Mouse (Mus musculus): Measurements from ENCODE around the gene Gprin2.
A peak's percentile ranks its signal among the peaks of the same experiment; 100 is the strongest.

The Gprin2 gene

DNA sequence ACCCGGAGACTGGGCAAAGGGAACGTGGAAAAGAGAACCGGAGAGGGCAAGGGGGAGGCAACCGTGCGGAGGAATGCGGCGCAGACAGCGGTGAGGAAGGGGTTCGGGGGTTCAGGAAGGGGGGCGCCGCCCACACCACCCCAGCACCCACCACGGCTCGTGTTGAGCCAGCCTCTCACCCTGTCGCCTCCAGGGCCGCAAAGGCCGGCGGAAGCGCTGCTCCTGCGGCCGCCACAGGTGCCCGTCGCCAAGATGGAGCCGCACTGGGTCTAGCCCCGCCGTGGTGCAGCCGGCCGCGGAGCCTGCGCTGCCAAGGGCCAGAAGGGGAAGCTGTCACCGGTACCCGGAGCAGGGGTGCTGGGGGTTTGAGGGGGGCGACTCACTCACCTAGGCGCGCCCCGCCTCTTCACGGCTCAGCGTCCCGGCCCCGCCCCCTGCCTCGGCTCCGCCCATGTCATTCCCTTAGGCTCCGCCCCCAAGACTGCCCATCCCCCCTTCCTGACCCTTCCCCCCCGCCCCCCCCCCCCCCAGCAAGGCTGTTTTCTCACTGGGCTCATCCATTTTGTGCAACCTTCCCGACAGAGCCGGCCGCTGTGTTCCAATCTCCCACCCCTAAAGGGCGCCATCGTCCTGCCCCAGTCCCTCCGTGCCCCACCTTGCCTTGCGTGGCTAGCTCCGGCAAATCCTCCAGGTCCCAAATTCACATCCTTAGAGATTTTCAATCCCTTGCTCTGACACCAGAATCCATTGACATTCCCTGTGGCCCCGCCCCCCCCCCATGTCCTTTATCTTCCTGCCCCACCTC lies at the start of gene Gprin2:
Gene Gprin2 (minus strand): TSS at position 423 of the 805 bp plus-strand sequence.
- peak; percentile 44 for DNase-seq (ENCODE audit: extremely low spot score)

DNA sequence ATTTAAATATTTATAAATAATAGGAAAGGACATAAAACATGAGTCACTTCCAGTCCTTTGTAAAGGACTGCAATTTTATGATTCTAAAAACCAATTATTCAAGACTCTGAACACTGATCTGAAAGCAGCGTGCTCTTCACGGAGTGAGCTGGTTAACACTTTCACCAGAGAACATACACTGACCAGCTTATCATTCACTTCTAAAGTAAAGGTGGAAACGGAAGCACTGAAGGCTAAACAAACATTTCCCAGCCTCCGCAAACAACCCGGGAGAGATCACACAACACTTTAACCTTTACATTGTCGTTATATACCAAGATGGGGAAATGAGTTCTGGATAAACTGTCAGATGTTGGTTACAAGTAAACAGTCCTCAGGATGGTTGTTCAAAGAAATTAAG lies 39.2 kb upstream of the Gprin2 start:
- no peak for DNase-seq (ENCODE audit: extremely low spot score)

DNA sequence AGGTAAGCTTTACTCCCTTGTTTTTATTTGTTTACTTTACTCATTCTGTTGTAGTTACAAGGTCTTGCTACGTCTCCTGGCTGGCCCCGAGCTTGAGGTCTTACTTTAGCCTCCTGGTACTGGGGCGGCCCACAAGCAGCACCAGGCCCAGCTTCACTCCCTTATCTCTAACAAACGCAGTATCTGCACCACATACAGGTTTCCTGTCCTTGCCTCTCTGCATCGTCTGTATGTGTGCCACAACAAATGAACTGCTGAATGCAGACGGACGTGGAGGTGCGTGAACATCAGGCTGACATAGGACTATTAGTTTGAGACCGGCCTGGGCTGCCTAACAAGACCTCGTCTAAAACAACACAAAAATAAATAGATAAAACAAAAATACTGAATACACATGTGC lies 38.8 kb upstream of the Gprin2 start:
- no peak for DNase-seq (ENCODE audit: extremely low spot score)

- DNase-seq (ENCODE audit: extremely low spot score) = peak; percentile 76
Observed at GRCm38 (mm10) chr14:34234630-34235380, 33.4 kb upstream of the Gprin2 start.

DNA sequence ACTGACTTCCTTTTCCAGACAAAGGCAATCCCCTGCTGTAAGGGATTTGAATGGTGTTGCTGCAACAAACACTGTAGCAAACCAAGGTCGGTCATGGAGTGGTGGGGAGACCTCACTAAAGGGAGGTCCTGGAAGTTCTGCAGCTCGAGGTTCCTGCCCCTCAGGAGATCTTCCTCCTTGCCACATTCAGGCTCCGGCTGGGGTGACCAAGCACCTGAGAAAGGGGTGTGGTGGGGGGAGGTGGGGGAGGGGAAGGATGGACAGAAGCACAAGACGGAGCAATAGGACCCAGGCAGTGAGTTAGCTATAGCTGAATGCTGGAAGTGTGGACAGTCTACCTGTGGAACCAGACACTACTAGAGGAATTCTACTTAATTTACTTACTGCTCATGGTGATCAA lies 32.4 kb upstream of the Gprin2 start:
- DNase-seq (ENCODE audit: extremely low spot score) = no peak

GRCm38 (mm10) chr14:34232866-34233680 lies 31.6 kb upstream of the Gprin2 start:
- DNase-seq (ENCODE audit: extremely low spot score) = no peak

GRCm38 (mm10) chr14:34232340-34232739 lies 30.9 kb upstream of the Gprin2 start:
- no peak for DNase-seq (ENCODE audit: extremely low spot score)

DNA sequence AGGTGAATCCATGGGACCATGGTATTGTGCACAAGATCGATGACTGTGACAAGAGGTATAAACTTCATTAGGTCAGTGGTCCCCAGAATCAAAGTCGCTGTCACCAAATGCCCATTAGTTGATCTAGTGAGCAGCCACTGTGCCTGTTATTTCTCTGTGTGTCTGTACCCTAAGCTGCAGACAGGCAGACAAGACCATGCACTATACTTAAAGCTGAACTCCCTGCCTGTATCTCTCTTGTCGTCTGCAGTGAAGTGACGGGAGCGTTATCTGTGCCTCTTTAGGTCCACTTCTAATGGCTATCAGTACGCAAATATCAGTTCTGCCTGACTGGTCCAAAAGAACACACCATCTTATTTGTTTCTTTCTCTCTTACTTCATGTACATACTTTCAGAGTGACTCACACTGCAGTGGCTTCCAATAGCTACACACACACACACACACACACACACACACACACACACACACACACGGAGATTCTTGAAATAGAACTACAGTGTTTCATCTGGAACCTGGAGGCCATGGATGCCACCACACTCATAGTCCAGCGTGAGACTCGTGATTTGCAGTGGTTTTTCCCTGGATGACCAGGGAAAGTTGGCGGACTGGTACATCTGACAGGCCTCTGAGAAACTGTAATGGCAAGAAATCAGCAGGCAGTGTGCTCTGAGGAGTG lies 27.5 kb upstream of the Gprin2 start:
- no peak for DNase-seq (ENCODE audit: extremely low spot score)

- no peak for DNase-seq (ENCODE audit: extremely low spot score)
Observed at GRCm38 (mm10) chr14:34227981-34228380, 26.5 kb upstream of the Gprin2 start.

DNA sequence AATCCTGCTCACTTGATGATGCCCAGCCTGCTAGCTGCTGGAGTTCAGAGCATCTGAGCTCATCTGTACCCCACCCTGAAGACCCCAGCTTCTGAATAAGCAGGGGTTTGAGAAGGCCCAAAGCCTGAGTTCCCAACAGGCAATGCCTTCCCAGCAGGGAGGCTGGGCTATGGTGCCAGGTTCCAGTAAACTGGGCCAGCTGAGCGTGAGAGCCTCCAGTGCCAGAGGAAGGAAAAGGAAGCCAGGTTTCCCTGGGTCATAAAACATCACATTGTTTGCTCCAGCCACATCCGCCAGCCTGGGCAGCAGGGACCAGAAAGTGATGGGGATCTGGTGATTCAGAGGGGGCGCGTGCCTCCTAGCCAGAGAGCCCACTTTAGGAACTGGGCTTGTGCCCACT lies 25.1 kb upstream of the Gprin2 start:
- no peak for DNase-seq (ENCODE audit: extremely low spot score)

DNA sequence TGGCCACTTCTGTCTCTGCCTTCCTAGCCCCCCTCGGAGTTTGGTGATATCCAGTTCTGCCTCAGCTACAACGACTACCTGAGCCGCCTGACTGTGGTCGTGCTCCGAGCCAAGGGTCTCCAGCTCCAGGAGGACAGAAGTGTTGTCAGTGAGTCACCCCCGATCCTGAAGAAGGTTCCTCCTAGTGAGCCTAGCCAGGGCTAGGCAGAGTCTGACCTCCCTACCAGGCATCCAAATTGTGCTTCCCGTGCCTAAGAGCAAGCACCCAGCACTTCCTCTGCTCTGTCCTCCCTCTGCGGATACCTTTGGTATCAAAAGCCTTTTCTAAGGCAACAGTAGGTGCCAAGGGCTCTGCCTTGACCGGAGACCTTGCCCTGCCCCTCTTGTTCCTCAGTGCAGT lies 24.5 kb upstream of the Gprin2 start:
- no peak for DNase-seq (ENCODE audit: extremely low spot score)

DNA sequence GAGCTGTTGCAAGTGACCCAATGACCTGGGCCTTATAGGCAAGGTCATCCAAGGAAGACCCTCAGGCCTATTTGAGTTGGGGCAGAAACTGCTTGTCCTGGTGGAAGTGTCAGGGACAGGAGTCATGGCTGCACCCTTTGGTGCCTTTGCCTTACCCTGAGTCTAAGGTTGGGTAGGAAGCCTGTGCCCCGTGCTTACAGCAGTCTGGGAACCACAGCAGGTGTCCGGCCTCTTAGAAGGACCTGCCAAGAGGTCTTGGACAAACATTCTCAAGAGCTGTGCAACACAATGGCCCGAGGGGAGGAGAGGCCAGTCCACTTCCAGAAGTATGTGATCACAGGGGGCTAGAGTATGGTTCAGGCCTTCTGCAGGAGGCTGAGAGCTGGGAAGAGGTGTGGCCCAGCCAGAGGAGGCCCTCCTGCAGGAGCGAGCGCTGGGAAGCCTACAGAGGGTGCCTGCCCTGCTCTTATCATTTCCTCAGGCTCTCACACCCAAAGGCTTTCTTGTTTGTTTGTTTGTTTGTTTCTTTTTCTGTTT lies 22.0 kb upstream of the Gprin2 start:
- no peak for DNase-seq (ENCODE audit: extremely low spot score)

- no peak for DNase-seq (ENCODE audit: extremely low spot score)
Observed at GRCm38 (mm10) chr14:34221416-34222077, 20.1 kb upstream of the Gprin2 start.

DNA sequence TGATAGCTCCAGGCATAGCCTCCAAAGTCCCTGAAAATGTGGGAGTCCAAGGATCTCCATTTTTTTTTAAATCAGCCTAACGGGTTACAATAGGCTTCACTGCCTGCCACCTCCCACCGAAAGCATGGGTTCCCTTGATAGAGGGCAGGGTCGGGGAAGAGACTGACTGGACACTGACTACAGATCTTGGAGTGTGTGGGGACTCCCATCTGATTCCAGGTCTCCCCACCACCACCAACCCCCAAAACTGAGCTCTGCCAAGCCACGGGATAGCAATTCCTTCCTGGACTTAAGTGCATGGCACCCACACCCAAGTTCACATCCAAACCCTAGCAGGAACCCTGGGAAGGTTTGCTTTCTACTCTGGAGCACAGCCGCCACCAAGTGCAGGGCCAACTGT lies 19.0 kb upstream of the Gprin2 start:
- DNase-seq (ENCODE audit: extremely low spot score) = no peak

GRCm38 (mm10) chr14:34219786-34220198 lies 18.3 kb upstream of the Gprin2 start:
- DNase-seq (ENCODE audit: extremely low spot score) = no peak

DNA sequence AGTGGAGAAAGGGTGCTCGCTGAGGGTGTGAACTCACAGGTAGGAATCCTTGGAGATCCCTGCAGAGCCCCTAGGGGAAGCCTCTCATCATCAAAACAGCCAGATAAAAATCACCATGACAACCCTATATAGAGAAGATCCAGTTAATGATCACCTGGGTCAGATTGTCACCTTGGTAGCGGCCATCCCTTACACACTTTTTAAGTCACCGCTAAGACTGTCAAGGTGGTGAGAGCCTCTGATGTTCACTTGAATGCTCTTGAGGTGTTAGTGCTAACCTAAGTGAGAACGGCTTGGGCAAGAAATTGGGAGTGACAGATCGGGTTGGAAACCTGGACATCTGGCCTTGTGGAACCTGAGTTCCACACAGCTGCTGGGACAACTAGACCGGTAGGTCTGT lies 17.8 kb upstream of the Gprin2 start, which contains the start of gene Syt15:
Gene Syt15 (plus strand): TSS at position 301 of the 400 bp plus-strand sequence.
- DNase-seq (ENCODE audit: extremely low spot score) = no peak

GRCm38 (mm10) chr14:34215451-34216127 lies 14.1 kb upstream of the Gprin2 start:
- no peak for DNase-seq (ENCODE audit: extremely low spot score)

DNA sequence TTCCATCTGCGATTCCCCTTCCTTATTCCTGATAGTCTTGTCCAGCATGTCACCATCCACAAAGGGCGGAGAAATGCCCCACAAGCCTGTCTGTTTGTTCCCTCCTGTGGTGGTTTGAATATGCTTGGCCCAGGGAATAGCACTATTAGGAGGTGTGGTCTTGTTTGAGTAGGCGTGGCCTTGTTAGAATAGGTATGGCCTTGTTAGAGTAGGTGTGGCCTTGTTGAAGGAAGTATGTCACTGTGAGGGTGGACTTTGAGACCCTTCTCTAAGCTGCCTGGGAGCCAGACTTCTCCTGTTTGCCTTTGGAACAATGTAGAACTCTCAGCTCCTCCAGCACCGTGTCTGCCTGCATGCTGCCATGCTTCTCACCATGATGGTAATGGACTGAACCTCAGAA lies 8.5 kb upstream of the Gprin2 start:
- DNase-seq (ENCODE audit: extremely low spot score) = no peak

- DNase-seq (ENCODE audit: extremely low spot score) = no peak
Observed at GRCm38 (mm10) chr14:34209080-34209479, 7.6 kb upstream of the Gprin2 start.

- peak; percentile 42 for DNase-seq (ENCODE audit: extremely low spot score)
Observed at GRCm38 (mm10) chr14:34208651-34209050, 7.2 kb upstream of the Gprin2 start.
